Mouse (Mus musculus): Measurements from ENCODE around the gene Tfb1m. TPM values are rescaled to one million over a fixed set of nuclear protein-coding genes. Genes with fewer than 3 reads are reported as not detected.

Gene Tfb1m
- total and polyA plus RNA-seq, 2 experiments: 5.0 to 15.8 TPM

DNA sequence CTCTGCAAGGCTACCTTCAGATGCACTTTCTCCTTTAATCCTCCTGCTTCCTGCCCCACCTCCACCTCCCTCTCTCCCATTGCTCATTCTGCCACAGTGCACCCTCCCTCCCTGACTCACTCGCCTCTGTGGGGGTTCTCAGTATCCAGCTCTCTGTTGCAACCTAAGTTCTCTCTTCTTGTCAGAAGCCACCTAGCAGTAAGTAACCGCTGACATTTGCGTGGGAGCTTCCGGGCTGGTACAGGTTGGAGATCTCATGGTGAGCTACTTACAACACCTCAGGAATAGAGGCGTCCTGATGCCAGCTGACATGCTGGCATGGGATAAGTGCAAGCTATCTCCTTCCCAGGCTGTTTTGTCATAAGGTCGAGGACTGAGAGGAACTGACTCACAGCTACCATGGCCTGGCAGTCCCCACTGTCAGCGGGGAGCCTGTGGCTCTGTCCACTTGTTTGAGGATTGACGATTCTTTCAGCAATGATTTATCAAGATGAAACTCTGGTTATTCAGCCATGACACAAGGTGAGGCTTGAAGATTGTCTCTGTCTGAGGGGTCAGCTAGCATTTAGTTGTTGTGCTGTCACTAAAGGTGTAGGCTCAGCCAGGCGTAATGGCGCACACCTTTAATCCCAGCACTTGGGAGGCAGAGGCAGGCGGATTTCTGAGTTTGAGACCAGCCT, 67.2 kb downstream of the Tfb1m start:
- TF ChIP-seq CTCF (IDR thresholded peaks at IDR 0.05; ENCODE audit: low read depth, low read length) (no peak), POLR2A (IDR thresholded peaks at IDR 0.05; ENCODE audit: extremely low read depth, insufficient read depth, low read length) (no peak)
- H3K4me1 ChIP-seq (ENCODE audit: control insufficient read depth, insufficient read depth, low read length): peaks cover 18% of the 10 kb centered on the region
- no peak overlapping the region for H3K4me3 ChIP-seq (ENCODE audit: insufficient read depth, low read depth, low read length)
- H3K27ac ChIP-seq (replicated peaks; ENCODE audit: insufficient read depth, low read depth, low read length): peak overlapping the region; percentile 46; the same call in 1 of the 2 replicates
- no peaks in the 10 kb centered on the region for H3K79me2 ChIP-seq (ENCODE audit: control insufficient read depth, insufficient read depth, low read length)
- H3K27me3 ChIP-seq (ENCODE audit: control insufficient read depth, insufficient read depth, low read length): no peaks in the 10 kb centered on the region
- WGBS: 79% methylated on average over 11 of the region's 11 CpGs
- DNase-seq (ENCODE audit: extremely low read depth, low read depth, low spot score): peak; percentile 60
- H3K36me3 ChIP-seq (ENCODE audit: control insufficient read depth, insufficient read depth, low read length): no peaks in the 10 kb centered on the region
- H3K9ac ChIP-seq (ENCODE audit: low read depth, low read length): no peak overlapping the region

DNA sequence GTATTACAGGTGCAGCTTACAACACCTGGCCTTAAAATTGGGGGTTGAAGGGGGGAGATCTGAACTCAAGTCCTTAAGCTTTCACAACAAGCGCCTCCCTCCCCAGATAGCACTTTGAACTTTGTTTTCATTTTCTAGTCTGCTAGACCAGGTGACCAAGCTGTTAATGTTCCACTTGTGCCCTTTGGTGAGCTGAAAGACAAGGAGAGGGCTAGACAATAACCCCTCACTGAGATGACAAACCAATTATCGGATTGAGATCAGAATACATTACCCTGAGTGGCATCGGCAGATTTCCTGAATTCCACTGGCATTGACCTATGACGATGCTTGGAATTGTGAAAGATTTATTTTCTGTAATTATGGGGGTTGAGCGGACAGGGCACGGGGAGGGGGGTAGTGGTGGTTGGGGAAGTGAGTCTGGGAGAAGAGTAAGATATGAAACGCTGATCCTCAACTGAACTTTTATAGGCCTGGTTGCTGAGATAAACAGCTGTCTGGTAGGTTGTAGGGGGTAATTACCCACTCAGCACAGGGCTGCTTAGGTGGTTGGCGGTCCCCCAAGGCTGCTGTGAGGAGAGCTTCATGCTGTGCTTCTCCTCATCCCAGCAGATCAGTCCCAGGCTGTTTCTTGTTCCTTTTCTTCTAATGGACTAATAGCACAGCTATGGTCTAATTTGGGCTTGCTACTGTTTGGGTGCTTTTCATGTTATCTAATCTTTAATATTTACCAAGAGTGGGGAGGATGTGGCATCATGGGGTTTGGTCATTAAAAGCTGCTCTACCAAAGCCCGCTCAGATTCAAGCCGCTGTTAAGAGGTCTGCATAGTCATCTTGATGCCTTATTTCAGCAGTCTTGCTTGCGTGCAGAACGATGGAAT, 69.6 kb downstream of the Tfb1m start:
- DNase-seq (ENCODE audit: extremely low read depth, low read depth, low spot score): peak; percentile 96
- Histone ChIP-seq H3K79me2 (ENCODE audit: control insufficient read depth, insufficient read depth, low read length) (no peaks in the 10 kb centered on the region), H3K4me3 (ENCODE audit: insufficient read depth, low read depth, low read length) (peak overlapping the region; percentile 34), H3K9ac (ENCODE audit: low read depth, low read length) (peak overlapping the region; percentile 80), H3K27me3 (ENCODE audit: control insufficient read depth, insufficient read depth, low read length) (no peaks in the 10 kb centered on the region), H3K4me1 (ENCODE audit: control insufficient read depth, insufficient read depth, low read length) (peaks cover 8% of the 10 kb centered on the region), H3K36me3 (ENCODE audit: control insufficient read depth, insufficient read depth, low read length) (no peaks in the 10 kb centered on the region), H3K27ac (replicated peaks; ENCODE audit: insufficient read depth, low read depth, low read length) (peak overlapping the region; percentile 99)
- WGBS: 45% methylated on average over 12 of the region's 12 CpGs
- no peak for TF ChIP-seq CTCF (IDR thresholded peaks at IDR 0.05; ENCODE audit: low read depth, low read length)
- TF ChIP-seq POLR2A (IDR thresholded peaks at IDR 0.05; ENCODE audit: extremely low read depth, insufficient read depth, low read length): no peak

DNA sequence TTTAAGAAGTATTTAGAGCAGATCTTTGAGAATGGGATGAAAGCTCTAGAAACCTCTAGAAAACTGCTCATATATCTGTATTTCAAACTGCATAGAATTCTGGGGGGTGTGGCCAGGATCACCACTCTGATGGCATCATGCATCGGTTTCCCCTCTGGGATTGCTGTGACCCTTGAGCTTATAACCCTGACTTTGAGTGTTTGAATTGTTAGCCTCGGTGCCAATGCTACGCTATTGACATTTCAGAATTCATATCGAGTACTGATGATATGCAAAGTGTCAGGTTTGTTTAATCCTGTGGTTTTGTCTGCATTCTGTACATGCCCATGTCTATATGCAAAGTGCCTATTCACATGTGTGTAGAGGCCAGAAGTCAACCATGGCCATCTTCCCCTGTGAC, 70.4 kb downstream of the Tfb1m start:
- H3K79me2 ChIP-seq (ENCODE audit: control insufficient read depth, insufficient read depth, low read length): no peaks in the 10 kb centered on the region
- peaks cover 8% of the 10 kb centered on the region for H3K4me1 ChIP-seq (ENCODE audit: control insufficient read depth, insufficient read depth, low read length)
- H3K4me3 ChIP-seq (ENCODE audit: insufficient read depth, low read depth, low read length): no peak overlapping the region
- H3K27ac ChIP-seq (replicated peaks; ENCODE audit: insufficient read depth, low read depth, low read length): peak overlapping the region; percentile 86
- DNase-seq (ENCODE audit: extremely low read depth, low read depth, low spot score): peak; percentile 63
- no peak overlapping the region for H3K9ac ChIP-seq (ENCODE audit: low read depth, low read length)
- TF ChIP-seq POLR2A (IDR thresholded peaks at IDR 0.05; ENCODE audit: extremely low read depth, insufficient read depth, low read length) (no peak), CTCF (IDR thresholded peaks at IDR 0.05; ENCODE audit: low read depth, low read length) (no peak)
- WGBS: 36% methylated on average over 4 of the region's 4 CpGs
- H3K36me3 ChIP-seq (ENCODE audit: control insufficient read depth, insufficient read depth, low read length): no peaks in the 10 kb centered on the region
- H3K27me3 ChIP-seq (ENCODE audit: control insufficient read depth, insufficient read depth, low read length): no peaks in the 10 kb centered on the region

DNA sequence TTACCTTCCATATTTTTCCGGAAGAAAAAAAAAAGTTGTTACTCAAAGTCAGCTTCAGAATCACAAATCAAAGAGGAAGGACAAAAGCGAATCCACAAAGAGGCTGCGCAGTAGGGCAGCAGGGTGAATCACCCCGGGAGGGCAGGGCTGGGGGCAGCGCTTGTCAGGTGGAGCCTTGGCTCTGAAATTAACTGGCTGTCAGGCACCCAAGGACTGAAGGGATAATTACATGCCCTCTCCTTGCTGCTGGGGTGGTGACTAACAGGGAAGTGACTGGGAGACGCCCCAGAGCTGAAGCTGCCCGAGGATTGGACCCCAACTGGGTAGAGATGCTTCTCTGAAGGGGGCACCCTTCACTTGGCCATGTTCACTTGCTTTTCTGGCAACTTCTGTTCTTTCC, 71.7 kb downstream of the Tfb1m start:
- no peaks in the 10 kb centered on the region for H3K27me3 ChIP-seq (ENCODE audit: control insufficient read depth, insufficient read depth, low read length)
- WGBS: 93% methylated on average over 7 of the region's 7 CpGs

DNA sequence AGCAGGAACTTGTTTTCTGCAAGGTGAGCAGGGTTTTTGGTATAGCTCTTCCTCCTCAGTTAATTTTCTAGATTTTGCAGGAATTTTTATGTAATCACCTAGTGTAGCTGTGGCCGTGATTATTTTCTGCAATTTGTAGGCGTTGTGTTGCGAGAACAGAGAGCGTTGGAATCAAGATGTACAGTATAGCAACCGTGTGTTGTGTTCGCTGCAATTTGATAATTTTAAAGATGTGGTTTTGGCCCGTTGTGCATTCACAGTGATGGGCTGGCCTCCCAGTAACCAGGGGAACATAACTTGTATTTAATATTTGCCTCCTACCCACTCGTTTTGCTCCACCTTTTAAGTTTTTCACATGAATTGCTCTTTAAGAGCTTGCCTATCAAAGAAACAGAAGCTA, 74.5 kb downstream of the Tfb1m start:
- Histone ChIP-seq H3K36me3 (ENCODE audit: control insufficient read depth, insufficient read depth, low read length) (no peaks in the 10 kb centered on the region), H3K9ac (ENCODE audit: low read depth, low read length) (no peak overlapping the region), H3K4me1 (ENCODE audit: control insufficient read depth, insufficient read depth, low read length) (peaks cover 7% of the 10 kb centered on the region), H3K4me3 (ENCODE audit: insufficient read depth, low read depth, low read length) (no peak overlapping the region), H3K79me2 (ENCODE audit: control insufficient read depth, insufficient read depth, low read length) (no peaks in the 10 kb centered on the region), H3K27me3 (ENCODE audit: control insufficient read depth, insufficient read depth, low read length) (no peaks in the 10 kb centered on the region), H3K27ac (replicated peaks; ENCODE audit: insufficient read depth, low read depth, low read length) (no peak overlapping the region)
- TF ChIP-seq CTCF (IDR thresholded peaks at IDR 0.05; ENCODE audit: low read depth, low read length) (no peak), POLR2A (IDR thresholded peaks at IDR 0.05; ENCODE audit: extremely low read depth, insufficient read depth, low read length) (no peak)
- DNase-seq (ENCODE audit: extremely low read depth, low read depth, low spot score): no peak
- WGBS: 85% methylated on average over 8 of the region's 8 CpGs

More for the DNA sequence above, 71.7 kb downstream of the Tfb1m start:
- Histone ChIP-seq H3K36me3 (ENCODE audit: control insufficient read depth, insufficient read depth, low read length) (no peaks in the 10 kb centered on the region), H3K79me2 (ENCODE audit: control insufficient read depth, insufficient read depth, low read length) (no peaks in the 10 kb centered on the region), H3K4me1 (ENCODE audit: control insufficient read depth, insufficient read depth, low read length) (peaks cover 7% of the 10 kb centered on the region), H3K27ac (replicated peaks; ENCODE audit: insufficient read depth, low read depth, low read length) (no peak overlapping the region), H3K9ac (ENCODE audit: low read depth, low read length) (no peak overlapping the region), H3K4me3 (ENCODE audit: insufficient read depth, low read depth, low read length) (no peak overlapping the region)
- no peak for DNase-seq (ENCODE audit: extremely low read depth, low read depth, low spot score)
- TF ChIP-seq CTCF (IDR thresholded peaks at IDR 0.05; ENCODE audit: low read depth, low read length): no peak
- TF ChIP-seq POLR2A (IDR thresholded peaks at IDR 0.05; ENCODE audit: extremely low read depth, insufficient read depth, low read length): no peak
